Mouse (Mus musculus): ENCODE measurements around the gene Lamtor1.

GRCm38 (mm10) chr7:101955862-101956261 is 50.2 kb downstream of the Lamtor1 start:
- TF ChIP-seq CTCF (IDR thresholded peaks at IDR 0.05; ENCODE audit: low read depth) (no peak), EP300 (IDR thresholded peaks at IDR 0.05; ENCODE audit: low read depth) (no peak)
